Mouse (Mus musculus) neural tube, embryonic 14.5 days (tissue): Measurements from ENCODE around the gene Zranb3. TPM values are rescaled to one million over a fixed set of nuclear protein-coding genes. Genes with fewer than 3 reads are reported as not detected.

Experiments used
- ATAC-seq: fragments of 200-750 bp; cut with Nextera tagmentation; 2 replicates; pipeline ENCODE4 v1.8.0; 2017; ENCODE audit warnings: low read depth, mild to moderate bottlenecking, moderate TSS enrichment, moderate library complexity
- H3K27ac ChIP-seq: fragments of 300-500 bp; sonication (generic); 2 replicates; pipeline ENCODE4 v1.5.1; 2014; ENCODE audit warnings: low read depth, mild to moderate bottlenecking, control low read depth, low read length, moderate library complexity, mixed read lengths
- H3K27me3 ChIP-seq: fragments of 300-500 bp; sonication (generic); 2 replicates; pipeline ENCODE4 v1.6.1; 2014; ENCODE audit warnings: low read length; ENCODE audit not compliant: control insufficient read depth, insufficient read depth
- H3K36me3 ChIP-seq: fragments of 300-500 bp; sonication (generic); 2 replicates; pipeline ENCODE4 v1.6.1; 2014; ENCODE audit warnings: low read length, mixed read lengths; ENCODE audit not compliant: control insufficient read depth, insufficient read depth
- H3K4me1 ChIP-seq: fragments of 300-500 bp; sonication (generic); 2 replicates; pipeline ENCODE4 v1.6.1; 2014; ENCODE audit warnings: low read length; ENCODE audit not compliant: control insufficient read depth, insufficient read depth
- H3K4me2 ChIP-seq: fragments of 300-500 bp; sonication (generic); 2 replicates; pipeline ENCODE4 v1.6.1; 2014; ENCODE audit warnings: mild to moderate bottlenecking, low read depth, low read length, control low read depth
- H3K4me3 ChIP-seq: fragments of 300-500 bp; sonication (generic); 2 replicates; pipeline ENCODE4 v1.5.1; 2014; ENCODE audit warnings: low read depth, low read length, control low read depth, mixed read lengths
- H3K9ac ChIP-seq: fragments of 300-500 bp; sonication (generic); replicated peaks from 2 replicates; pipeline ENCODE4 v1.6.1; 2014; ENCODE audit warnings: low read depth, mild to moderate bottlenecking, control low read depth, low read length, mixed read lengths
- H3K9me3 ChIP-seq: fragments of 300-500 bp; sonication (generic); 2 replicates; pipeline ENCODE4 v1.6.1; 2016; ENCODE audit warnings: low read length; ENCODE audit not compliant: control insufficient read depth
- WGBS: fragments of 180-500 bp; shearing (Covaris S2); extraction: QIAGEN DNeasy Blood & Tissue Kit; methylation state at CpG from one replicate; pipeline ENCODE4 v1.1.7; 2014; 5-methylcytosine and 5-hydroxymethylcytosine counted together
- polyA plus RNA-seq: library from polyadenylated mRNA; unstranded; fragments of >200 nt; fragmentation: Nextera tagmentation; extraction: Ambion mirVana; gene quantifications from 2 replicates; pipeline ENCODE4 v1.2.1, GENCODE M21; 2014

Gene Zranb3
- polyA plus RNA-seq, 1 experiment from 2014 or later: 4.3 TPM

- H3K4me3 ChIP-seq: no peak overlapping the region
- 93% methylated on average over 6 of the region's 6 CpGs for WGBS
- ATAC-seq: no peak
- H3K36me3 ChIP-seq: no peaks in the 10 kb centered on the region
- no peaks in the 10 kb centered on the region for H3K4me1 ChIP-seq
- H3K9me3 ChIP-seq: no peaks in the 10 kb centered on the region
- no peak overlapping the region for H3K9ac ChIP-seq
- H3K4me2 ChIP-seq: no peak overlapping the region
- no peaks in the 10 kb centered on the region for H3K27me3 ChIP-seq
- H3K27ac ChIP-seq: no peak overlapping the region
These were observed 66.6 kb downstream of the Zranb3 start for GRCm38 (mm10) chr1:128036296-128036695.

- Histone ChIP-seq H3K9me3 (no peaks in the 10 kb centered on the region), H3K36me3 (no peaks in the 10 kb centered on the region), H3K4me2 (no peak overlapping the region), H3K4me1 (no peaks in the 10 kb centered on the region), H3K4me3 (no peak overlapping the region), H3K27ac (no peak overlapping the region), H3K9ac (no peak overlapping the region), H3K27me3 (no peaks in the 10 kb centered on the region)
- no peak for ATAC-seq
- WGBS: 100% methylated on average over 1 of the region's 1 CpGs
These were observed 70.7 kb downstream of the Zranb3 start for GRCm38 (mm10) chr1:128032123-128032522.

- no peaks in the 10 kb centered on the region for H3K27me3 ChIP-seq
- H3K4me2 ChIP-seq: no peak overlapping the region
- no peaks in the 10 kb centered on the region for H3K9me3 ChIP-seq
- WGBS: 92% methylated on average over 2 of the region's 2 CpGs
- H3K4me3 ChIP-seq: no peak overlapping the region
- no peak for ATAC-seq
- no peak overlapping the region for H3K9ac ChIP-seq
- no peaks in the 10 kb centered on the region for H3K36me3 ChIP-seq
- H3K27ac ChIP-seq: no peak overlapping the region
- no peaks in the 10 kb centered on the region for H3K4me1 ChIP-seq
These were observed 71.3 kb downstream of the Zranb3 start for GRCm38 (mm10) chr1:128031524-128031923.

- H3K4me3 ChIP-seq: no peak overlapping the region
- H3K36me3 ChIP-seq: no peaks in the 10 kb centered on the region
- H3K4me1 ChIP-seq: no peaks in the 10 kb centered on the region
- H3K4me2 ChIP-seq: no peak overlapping the region
- no peak for ATAC-seq
- WGBS: 89% methylated on average over 4 of the region's 4 CpGs
- H3K27ac ChIP-seq: no peak overlapping the region
- no peaks in the 10 kb centered on the region for H3K9me3 ChIP-seq
- H3K27me3 ChIP-seq: no peaks in the 10 kb centered on the region
- no peak overlapping the region for H3K9ac ChIP-seq
These were observed 78.3 kb downstream of the Zranb3 start for GRCm38 (mm10) chr1:128024363-128025114.

GRCm38 (mm10) chr1:128020001-128020770, 82.7 kb downstream of the Zranb3 start:
- H3K4me3 ChIP-seq: no peak overlapping the region
- no peak overlapping the region for H3K27ac ChIP-seq
- peak; percentile 41; the same call in 1 of the 2 replicates for ATAC-seq
- no peaks in the 10 kb centered on the region for H3K9me3 ChIP-seq
- no peaks in the 10 kb centered on the region for H3K4me1 ChIP-seq
- H3K4me2 ChIP-seq: no peak overlapping the region
- 36% methylated on average over 2 of the region's 2 CpGs for WGBS
- no peaks in the 10 kb centered on the region for H3K36me3 ChIP-seq
- no peak overlapping the region for H3K9ac ChIP-seq
- H3K27me3 ChIP-seq: no peaks in the 10 kb centered on the region

GRCm38 (mm10) chr1:128016035-128016492, 86.8 kb downstream of the Zranb3 start:
- H3K4me2 ChIP-seq: no peak overlapping the region
- peak; percentile 31; the same call in 1 of the 2 replicates for ATAC-seq
- H3K4me3 ChIP-seq: no peak overlapping the region
- 58% methylated on average over 6 of the region's 6 CpGs for WGBS
- no peak overlapping the region for H3K9ac ChIP-seq
- no peaks in the 10 kb centered on the region for H3K27me3 ChIP-seq
- H3K4me1 ChIP-seq: no peaks in the 10 kb centered on the region
- no peaks in the 10 kb centered on the region for H3K9me3 ChIP-seq
- no peaks in the 10 kb centered on the region for H3K36me3 ChIP-seq
- H3K27ac ChIP-seq: no peak overlapping the region

- WGBS: 77% methylated on average over 4 of the region's 4 CpGs
- Histone ChIP-seq H3K36me3 (no peaks in the 10 kb centered on the region), H3K9me3 (no peaks in the 10 kb centered on the region), H3K9ac (no peak overlapping the region), H3K4me3 (no peak overlapping the region), H3K4me2 (no peak overlapping the region), H3K27me3 (no peaks in the 10 kb centered on the region), H3K4me1 (no peaks in the 10 kb centered on the region), H3K27ac (no peak overlapping the region)
- no peak for ATAC-seq
These were observed 89.0 kb downstream of the Zranb3 start for GRCm38 (mm10) chr1:128013698-128014386.

- WGBS: 94% methylated on average over 2 of the region's 2 CpGs
- Histone ChIP-seq H3K4me2 (no peak overlapping the region), H3K4me3 (no peak overlapping the region), H3K36me3 (no peaks in the 10 kb centered on the region), H3K9me3 (no peaks in the 10 kb centered on the region), H3K27me3 (no peaks in the 10 kb centered on the region), H3K27ac (no peak overlapping the region), H3K4me1 (no peaks in the 10 kb centered on the region), H3K9ac (no peak overlapping the region)
- ATAC-seq: no peak
These were observed 93.1 kb downstream of the Zranb3 start for GRCm38 (mm10) chr1:128009751-128010150.
